Mouse (Mus musculus) adrenal gland, adult (tissue): ENCODE measurements around the gene 1700020L24Rik.

ENCODE experiments used
- DNase-seq, 2 experiments: peaks; one replicate each; pipeline ENCODE4 v3.0.0; 2022 to 2023; ENCODE audit warnings: low spot score in 1 of 2; ENCODE audit not compliant: inconsistent age in 2 of 2

Gene 1700020L24Rik

GRCm38 (mm10) chr11:83468765-83469164, 31.3 kb downstream of the 1700020L24Rik start:
- DNase-seq: peak in 1 of 2 experiments; percentile 15

GRCm38 (mm10) chr11:83471766-83472165, 34.3 kb downstream of the 1700020L24Rik start:
- no peak for DNase-seq

DNA sequence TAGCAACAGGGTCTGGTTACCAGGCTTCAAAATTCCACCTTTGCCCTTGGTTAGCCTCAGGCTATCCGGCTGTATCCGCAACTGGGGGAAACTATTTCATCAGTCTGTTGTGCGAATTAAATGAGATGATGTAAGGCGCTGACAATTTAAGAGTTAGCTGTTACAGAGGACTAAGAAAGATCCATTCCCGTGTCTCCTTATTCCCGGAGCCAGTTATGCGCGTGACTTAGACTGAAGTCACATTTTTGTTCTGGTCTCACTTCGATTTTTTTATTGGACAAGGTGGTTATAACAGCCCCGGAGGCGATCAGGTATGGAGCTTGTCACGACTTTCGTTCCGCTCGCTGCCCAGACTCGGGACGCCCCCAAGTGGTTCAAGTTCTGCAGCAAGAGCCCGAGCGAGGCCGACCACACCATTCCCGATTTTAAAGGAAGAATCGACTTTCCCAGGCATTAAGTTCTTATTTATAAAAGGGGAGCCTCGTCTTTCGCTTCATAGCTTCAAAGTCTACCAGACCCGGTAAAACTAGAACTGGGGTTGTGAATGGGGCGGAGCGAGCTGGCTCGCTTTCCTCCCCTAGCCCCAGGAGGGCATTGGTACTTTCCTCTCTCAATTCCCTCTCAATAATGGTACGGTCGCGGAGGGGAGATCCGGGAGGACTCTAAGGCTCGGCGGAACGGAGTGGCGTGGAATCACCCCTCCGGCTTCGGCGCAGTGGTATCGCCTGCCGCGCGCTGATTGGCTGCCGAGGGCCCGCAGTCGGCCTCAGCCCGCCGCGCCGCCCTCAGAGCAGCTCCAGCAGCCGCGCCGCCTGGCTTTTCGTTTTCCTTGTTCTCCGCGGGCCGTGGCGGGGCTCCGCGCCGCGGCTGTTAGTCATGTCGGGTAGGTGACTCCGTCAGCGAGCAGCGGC, 35.1 kb downstream of the 1700020L24Rik start, which contains the start of gene Taf15:
Taf15 (plus strand) TSS at position 763 of the 911 bp plus-strand sequence.
- peak; percentile 99 for DNase-seq

GRCm38 (mm10) chr11:83473235-83474016, 35.9 kb downstream of the 1700020L24Rik start:
- peak; percentile 37 to 73 for DNase-seq
